Mouse (Mus musculus) megakaryocyte-erythroid progenitor cell, adult 5-6 weeks (primary cell): ENCODE measurements around the gene Gm28048. TPM values are rescaled to one million over a fixed set of nuclear protein-coding genes. Genes with fewer than 3 reads are reported as not detected.
A peak's percentile ranks its signal among the peaks of the same experiment; 100 is the strongest.

Source experiments
- ATAC-seq: replicated peaks from 2 replicates; pipeline ENCODE4 v1.8.0; 2016; ENCODE audit warnings: mild to moderate bottlenecking, inconsistent platforms; ENCODE audit not compliant: severe bottlenecking, poor library complexity, low FRiP score, low TSS enrichment
- total RNA-seq, 2 experiments: library from RNA; stranded (forward) in 1 of 2; stranded (reverse) in 1 of 2; fragments of 200-1000, 215-1000 nt in 1 of 2; fragments of >200 nt in 1 of 2; fragmentation: Nextera tagmentation in 1 of 2; gene quantifications; 2 replicates each; pipeline ENCODE4 v1.2.3; 2014 to 2017

Gm28048 gene
- total RNA-seq, 2 experiments from 2014 or later = 31.4 to 33.9 TPM

- ATAC-seq = no peak
These were observed 155.2 kb downstream of the Gm28048 start for GRCm38 (mm10) chr11:22826665-22827064.

GRCm38 (mm10) chr11:22826051-22826450 is 155.8 kb downstream of the Gm28048 start:
- no peak for ATAC-seq

GRCm38 (mm10) chr11:22825548-22825947 is 156.3 kb downstream of the Gm28048 start:
- no peak for ATAC-seq

GRCm38 (mm10) chr11:22824049-22824705 is 157.7 kb downstream of the Gm28048 start:
- peak; percentile 48 for ATAC-seq

- no peak for ATAC-seq
These were observed 160.6 kb downstream of the Gm28048 start for GRCm38 (mm10) chr11:22821243-22821642.

- no peak for ATAC-seq
These were observed 163.5 kb downstream of the Gm28048 start for GRCm38 (mm10) chr11:22818371-22818770.

- no peak for ATAC-seq
These were observed 166.0 kb downstream of the Gm28048 start for GRCm38 (mm10) chr11:22815877-22816276.

GRCm38 (mm10) chr11:22815143-22815542 is 166.7 kb downstream of the Gm28048 start:
- ATAC-seq = no peak

- no peak for ATAC-seq
These were observed 167.8 kb downstream of the Gm28048 start for GRCm38 (mm10) chr11:22813921-22814704.

GRCm38 (mm10) chr11:22813427-22813826 is 168.5 kb downstream of the Gm28048 start:
- peak; percentile 72 for ATAC-seq

- no peak for ATAC-seq
These were observed 170.5 kb downstream of the Gm28048 start for GRCm38 (mm10) chr11:22811413-22811812.

- ATAC-seq = peak; percentile 73
These were observed 172.3 kb downstream of the Gm28048 start for GRCm38 (mm10) chr11:22809465-22810096.

GRCm38 (mm10) chr11:22808040-22808439 is 173.8 kb downstream of the Gm28048 start:
- ATAC-seq = peak; percentile 53

GRCm38 (mm10) chr11:22805171-22805570 is 176.7 kb downstream of the Gm28048 start:
- ATAC-seq = no peak

GRCm38 (mm10) chr11:22799987-22800424 is 181.9 kb downstream of the Gm28048 start:
- ATAC-seq = peak; percentile 89

- ATAC-seq = no peak
These were observed 183.0 kb downstream of the Gm28048 start for GRCm38 (mm10) chr11:22798916-22799315.

GRCm38 (mm10) chr11:22794734-22795133 is 187.2 kb downstream of the Gm28048 start:
- ATAC-seq = no peak

GRCm38 (mm10) chr11:22793881-22794203 is 188.0 kb downstream of the Gm28048 start:
- ATAC-seq = peak; percentile 80

- ATAC-seq = peak; percentile 92
These were observed 188.6 kb downstream of the Gm28048 start for GRCm38 (mm10) chr11:22793176-22793880.

GRCm38 (mm10) chr11:22792149-22792548 is 189.7 kb downstream of the Gm28048 start:
- ATAC-seq = no peak
